Mouse (Mus musculus): Measurements from ENCODE around the gene Ptcd1. TPM values are rescaled to one million over a fixed set of nuclear protein-coding genes. Genes with fewer than 3 reads are reported as not detected.

The Ptcd1 gene
- polyA plus RNA-seq, 2 experiments, result 5.4 to 5.5 TPM

DNA sequence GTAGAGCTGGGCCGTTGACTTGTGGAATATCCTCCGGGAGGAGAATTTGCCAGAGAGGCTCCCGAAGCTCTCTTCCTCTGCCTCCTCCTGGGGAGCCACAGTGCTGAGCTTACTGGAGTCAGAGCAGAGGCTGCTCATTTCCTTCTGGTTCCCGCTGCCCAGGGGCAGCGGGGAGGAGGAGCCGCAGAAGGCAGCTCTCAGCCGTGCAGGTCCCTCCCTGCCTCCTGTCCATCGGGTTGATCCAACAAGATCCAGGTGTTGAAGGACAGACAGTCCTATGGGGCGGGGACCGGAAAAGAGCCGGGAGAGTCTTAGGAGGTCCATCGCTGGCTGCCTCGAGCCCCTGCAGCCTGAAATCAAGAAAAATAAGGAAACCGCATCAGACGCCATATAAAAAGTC lies 1.7 kb downstream of the Ptcd1 start:
- Histone ChIP-seq H3K36me3 (replicated peaks; ENCODE audit: control insufficient read depth, insufficient read depth, low read depth) (peaks cover 14% of the 10 kb centered on the region), H3K27ac (no peak overlapping the region), H3K9me3 (ENCODE audit: control insufficient read depth, low read length) (no peaks in the 10 kb centered on the region), H3K4me1 (replicated peaks; ENCODE audit: control insufficient read depth in 2 of 2, insufficient read depth in 2 of 2, low read length in 1 of 2) (peaks cover 11 to 13% of the 10 kb centered on the region in 2 experiments), H3K4me3 (ENCODE audit: insufficient read depth in 1 of 2, low read depth in 2 of 2, low read length in 2 of 2) (no peak overlapping the region), H3K4me2 (ENCODE audit: low read depth) (no peak overlapping the region), H3K9ac (replicated peaks) (no peak overlapping the region), H3K27me3 (ENCODE audit: control insufficient read depth, insufficient read depth, low read length) (no peaks in the 10 kb centered on the region)
- ATAC-seq (ENCODE audit: insufficient read depth) (no peak), DNase-seq (ENCODE audit: low read depth in 3 of 3, low spot score in 3 of 3) (no peak)
- WGBS (ENCODE audit: insufficient replicate concordance), result 85% methylated on average over 15 of the region's 15 CpGs
- TF ChIP-seq CTCF (IDR thresholded peaks at IDR 0.05; ENCODE audit: low read depth) (no peak), EP300 (IDR thresholded peaks at IDR 0.05; ENCODE audit: low read depth) (no peak)

DNA sequence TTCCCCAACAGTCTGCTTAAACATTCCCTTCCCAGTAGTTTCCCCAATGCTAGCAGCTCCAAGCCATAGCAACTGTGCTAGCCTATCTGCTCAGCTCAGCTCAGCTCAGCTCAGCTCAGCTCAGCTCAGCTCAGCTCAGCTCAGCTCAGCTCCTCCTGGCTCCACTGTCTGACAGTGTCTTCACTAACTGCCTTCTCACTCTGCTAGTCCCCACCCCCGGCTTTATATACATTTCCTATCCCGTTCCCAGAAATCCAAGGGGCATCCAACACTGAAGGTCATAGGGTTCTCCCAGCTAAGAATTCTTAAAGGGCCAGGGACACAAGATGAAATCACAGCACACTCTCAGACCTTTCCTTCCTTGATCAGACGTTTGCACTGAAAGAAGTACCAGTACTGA lies 2.2 kb downstream of the Ptcd1 start:
- H3K9ac ChIP-seq (replicated peaks), result no peak overlapping the region
- ATAC-seq (ENCODE audit: insufficient read depth), result no peak
- no peaks in the 10 kb centered on the region for H3K27me3 ChIP-seq (ENCODE audit: control insufficient read depth, insufficient read depth, low read length)
- H3K4me1 ChIP-seq (replicated peaks; ENCODE audit: control insufficient read depth in 2 of 2, insufficient read depth in 2 of 2, low read length in 1 of 2), result peaks cover 11 to 13% of the 10 kb centered on the region in 2 experiments
- no peak overlapping the region for H3K4me3 ChIP-seq (ENCODE audit: insufficient read depth in 1 of 2, low read depth in 2 of 2, low read length in 2 of 2)
- H3K9me3 ChIP-seq (ENCODE audit: control insufficient read depth, low read length), result no peaks in the 10 kb centered on the region
- no peak for DNase-seq (ENCODE audit: low read depth in 3 of 3, low spot score in 3 of 3)
- TF ChIP-seq CTCF (IDR thresholded peaks at IDR 0.05; ENCODE audit: low read depth) (no peak), EP300 (IDR thresholded peaks at IDR 0.05; ENCODE audit: low read depth) (no peak)
- H3K4me2 ChIP-seq (ENCODE audit: low read depth), result no peak overlapping the region
- peaks cover 14% of the 10 kb centered on the region for H3K36me3 ChIP-seq (replicated peaks; ENCODE audit: control insufficient read depth, insufficient read depth, low read depth)
- no peak overlapping the region for H3K27ac ChIP-seq
- WGBS (ENCODE audit: insufficient replicate concordance), result 72% methylated on average over 3 of the region's 3 CpGs

DNA sequence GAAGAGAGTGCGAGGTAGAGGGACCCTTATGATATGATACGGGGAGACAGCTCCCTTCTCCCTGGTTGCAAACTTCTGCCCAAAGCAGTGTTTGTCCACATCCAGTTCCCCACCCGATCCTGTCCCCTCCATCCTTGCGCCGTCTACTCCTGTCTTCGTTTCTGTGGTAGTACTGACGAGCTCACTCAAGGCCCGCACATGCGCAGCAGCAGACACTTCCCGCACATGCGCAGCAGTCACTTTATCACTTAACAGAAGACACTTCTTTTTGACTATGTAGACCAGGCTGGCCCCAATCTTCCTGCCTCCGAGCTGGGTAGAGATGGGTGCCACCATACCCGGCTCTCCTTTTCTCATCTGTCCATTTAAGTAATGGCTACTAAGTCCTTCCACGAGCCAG lies 5.5 kb downstream of the Ptcd1 start:
- no peak for DNase-seq (ENCODE audit: low read depth in 3 of 3, low spot score in 3 of 3)
- Histone ChIP-seq H3K36me3 (replicated peaks; ENCODE audit: control insufficient read depth, insufficient read depth, low read depth) (peaks cover 23% of the 10 kb centered on the region), H3K27me3 (ENCODE audit: control insufficient read depth, insufficient read depth, low read length) (no peaks in the 10 kb centered on the region), H3K4me3 (ENCODE audit: insufficient read depth in 1 of 2, low read depth in 2 of 2, low read length in 2 of 2) (no peak overlapping the region), H3K27ac (no peak overlapping the region), H3K9ac (replicated peaks) (no peak overlapping the region), H3K4me1 (replicated peaks; ENCODE audit: control insufficient read depth in 2 of 2, insufficient read depth in 2 of 2, low read length in 1 of 2) (peaks cover 5 to 6% of the 10 kb centered on the region in 2 experiments; a peak in 2 of 4 replicates), H3K9me3 (ENCODE audit: control insufficient read depth, low read length) (no peaks in the 10 kb centered on the region), H3K4me2 (ENCODE audit: low read depth) (no peak overlapping the region)
- ATAC-seq (ENCODE audit: insufficient read depth), result no peak
- TF ChIP-seq EP300 (IDR thresholded peaks at IDR 0.05; ENCODE audit: low read depth) (no peak), CTCF (IDR thresholded peaks at IDR 0.05; ENCODE audit: low read depth) (no peak)
- 85% methylated on average over 14 of the region's 14 CpGs for WGBS (ENCODE audit: insufficient replicate concordance)

DNA sequence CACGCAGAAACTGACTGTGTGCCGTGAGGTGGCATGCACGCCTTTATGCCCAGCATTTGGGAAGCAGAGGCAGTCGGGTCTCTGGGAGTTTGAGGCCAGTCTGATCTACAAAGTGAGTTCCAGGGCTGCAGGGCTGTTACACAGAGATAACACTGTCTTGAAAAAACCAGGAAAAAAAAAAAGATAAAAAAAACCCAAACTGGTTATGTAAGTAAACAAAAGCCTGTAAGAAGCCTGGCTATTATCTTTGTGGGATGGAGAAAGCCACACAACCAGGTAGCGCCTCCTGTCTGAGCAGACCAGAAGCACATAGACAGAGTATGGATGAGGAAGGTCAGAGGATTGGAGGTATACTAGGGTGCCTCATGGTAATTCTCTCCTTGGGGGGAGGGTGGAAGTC lies 14.2 kb downstream of the Ptcd1 start:
- ATAC-seq (ENCODE audit: insufficient read depth) (peak; percentile 58), DNase-seq (ENCODE audit: low read depth in 3 of 3, low spot score in 3 of 3) (peak; percentile 44 to 51 (median 45))
- Histone ChIP-seq H3K4me1 (replicated peaks; ENCODE audit: control insufficient read depth in 2 of 2, insufficient read depth in 2 of 2, low read length in 1 of 2) (peaks cover 5 to 26% of the 10 kb centered on the region in 2 experiments; a peak in 3 of 4 replicates), H3K27ac (peak overlapping the region; percentile 33; the same call in 1 of the 2 replicates), H3K9ac (replicated peaks) (no peak overlapping the region), H3K27me3 (ENCODE audit: control insufficient read depth, insufficient read depth, low read length) (no peaks in the 10 kb centered on the region), H3K9me3 (ENCODE audit: control insufficient read depth, low read length) (no peaks in the 10 kb centered on the region), H3K36me3 (replicated peaks; ENCODE audit: control insufficient read depth, insufficient read depth, low read depth) (peaks cover 53% of the 10 kb centered on the region), H3K4me3 (ENCODE audit: insufficient read depth in 1 of 2, low read depth in 2 of 2, low read length in 2 of 2) (no peak overlapping the region), H3K4me2 (ENCODE audit: low read depth) (no peak overlapping the region)
- WGBS (ENCODE audit: insufficient replicate concordance), result 53% methylated on average over 5 of the region's 5 CpGs
- peak; percentile 39; the same call in 1 of the 2 replicates for TF ChIP-seq CTCF (IDR thresholded peaks at IDR 0.05; ENCODE audit: low read depth)
- peak; percentile 58 for TF ChIP-seq EP300 (IDR thresholded peaks at IDR 0.05; ENCODE audit: low read depth)

DNA sequence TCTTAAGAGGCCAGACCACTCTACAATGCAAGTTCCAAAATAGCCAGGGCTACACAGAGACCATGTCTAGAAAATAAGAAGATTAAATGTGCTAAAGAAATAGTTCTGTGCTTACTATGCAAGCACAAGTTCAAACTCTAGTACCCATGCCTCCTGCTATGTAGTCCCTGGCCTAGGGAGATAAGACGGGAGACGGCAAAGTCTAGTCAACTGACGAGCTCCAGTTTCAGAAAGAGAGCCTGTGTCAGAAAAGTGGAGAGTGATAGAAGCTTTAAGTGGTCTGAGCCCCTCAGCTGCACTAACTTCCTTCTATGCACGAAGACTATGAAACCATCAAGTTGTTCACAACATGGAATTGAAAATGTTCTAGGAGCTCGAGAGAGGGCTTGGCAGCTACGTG lies 17.6 kb downstream of the Ptcd1 start:
- H3K27ac ChIP-seq, result peak overlapping the region; percentile 29
- peaks cover 5 to 26% of the 10 kb centered on the region in 2 experiments; a peak in 3 of 4 replicates for H3K4me1 ChIP-seq (replicated peaks; ENCODE audit: control insufficient read depth in 2 of 2, insufficient read depth in 2 of 2, low read length in 1 of 2)
- DNase-seq (ENCODE audit: low read depth in 3 of 3, low spot score in 3 of 3) (no peak), ATAC-seq (ENCODE audit: insufficient read depth) (peak; percentile 58)
- H3K27me3 ChIP-seq (ENCODE audit: control insufficient read depth, insufficient read depth, low read length), result no peaks in the 10 kb centered on the region
- no peaks in the 10 kb centered on the region for H3K9me3 ChIP-seq (ENCODE audit: control insufficient read depth, low read length)
- peaks cover 79% of the 10 kb centered on the region for H3K36me3 ChIP-seq (replicated peaks; ENCODE audit: control insufficient read depth, insufficient read depth, low read depth)
- TF ChIP-seq CTCF (IDR thresholded peaks at IDR 0.05; ENCODE audit: low read depth) (no peak), EP300 (IDR thresholded peaks at IDR 0.05; ENCODE audit: low read depth) (peak; percentile 46; the same call in 1 of the 2 replicates)
- WGBS (ENCODE audit: insufficient replicate concordance), result 47% methylated on average over 6 of the region's 6 CpGs
- no peak overlapping the region for H3K4me2 ChIP-seq (ENCODE audit: low read depth)
- H3K4me3 ChIP-seq (ENCODE audit: insufficient read depth in 1 of 2, low read depth in 2 of 2, low read length in 2 of 2), result no peak overlapping the region
- H3K9ac ChIP-seq (replicated peaks), result no peak overlapping the region
